Mouse (Mus musculus) spleen, embryonic (tissue): ENCODE data around the gene Vmn2r105.

Source experiments
- CTCF ChIA-PET: fragments of 350-600 bp; sonication (Branson Sonifier 250); formaldehyde crosslinking; loops from one replicate; lab custom pipeline; 2022; lab: Charles Lee

Gene Vmn2r105

GRCm38 (mm10) chr17:20234952-20235351 is at the start of gene Vmn2r105:
Gene Vmn2r105, minus strand, starts transcription at chr17:20235052.
- CTCF ChIA-PET = no interaction called here

- CTCF ChIA-PET = no interaction called here
Measured at GRCm38 (mm10) chr17:20255522-20255921, 20.7 kb upstream of the Vmn2r105 start.

- CTCF ChIA-PET = no interaction called here
Measured at GRCm38 (mm10) chr17:20182997-20183396, 51.9 kb downstream of the Vmn2r105 start, which contains the start of gene Fpr-rs6. Gene Fpr-rs6, minus strand, starts transcription at chr17:20183097.
